43 mouse cellular contexts compared by ENCODE assay signal in the genomic region with DNA sequence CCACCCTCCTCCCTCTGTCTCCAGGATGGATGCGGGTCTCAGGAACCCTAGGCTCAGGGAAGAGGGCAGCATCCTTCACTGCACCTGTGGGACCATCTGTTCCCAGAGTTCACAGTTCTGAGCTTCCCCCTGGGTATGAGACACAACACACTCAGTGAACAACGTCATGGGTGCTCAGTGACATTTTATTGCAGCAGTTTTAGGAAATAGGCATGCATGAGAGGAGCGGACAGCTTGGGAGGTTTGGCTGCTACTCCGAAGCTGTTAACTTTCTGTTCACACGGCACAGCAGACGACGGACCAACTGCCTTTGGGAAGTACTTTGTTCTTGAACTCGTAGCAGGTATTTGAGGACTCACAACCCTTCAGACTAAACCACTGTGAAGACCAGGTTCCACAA. TPM values are rescaled to one million over a fixed set of nuclear protein-coding genes. Genes with fewer than 3 reads are reported as not detected.
"Had no signal": no experiment of that assay in that cellular context is flagged by ENCODE, and none has a peak within 500 bp of the region (broad histone marks: within the 10 kb centered on the region; RNA-seq: fewer than 3 reads in every experiment).

No protein-coding gene starts in this region.

- H3K27ac ChIP-seq: heart, adult 2 months; heart, embryonic 13.5 days; heart, embryonic 15.5 days; hindbrain, embryonic 13.5 days; hindbrain, embryonic 15.5 days; hindbrain, postnatal 0 days; kidney, embryonic 15.5 days; kidney, postnatal 0 days; limb, embryonic 13.5 days; limb, embryonic 15.5 days; liver, embryonic 12.5 days; liver, embryonic 14.5 days had no signal

- H3K4me2 ChIP-seq: heart, embryonic 11.5 days; liver, embryonic 12.5 days had no signal

- H3K4me1 ChIP-seq: liver, embryonic 12.5 days had no signal

- H3K27me3 ChIP-seq: hindbrain, embryonic 15.5 days had no signal

- H3K9ac ChIP-seq: heart, embryonic 13.5 days; heart, embryonic 15.5 days; hindbrain, embryonic 13.5 days; hindbrain, embryonic 15.5 days; kidney, embryonic 15.5 days; limb, embryonic 13.5 days; limb, embryonic 15.5 days; liver, embryonic 12.5 days; liver, embryonic 14.5 days had no signal

- H3K9me3 ChIP-seq: heart, embryonic 13.5 days; heart, embryonic 15.5 days; hindbrain, embryonic 13.5 days; hindbrain, embryonic 15.5 days; kidney, embryonic 15.5 days; limb, embryonic 13.5 days; limb, embryonic 15.5 days; liver, embryonic 12.5 days had no signal

- H3K36me3 ChIP-seq: heart, embryonic 13.5 days; heart, embryonic 15.5 days; hindbrain, embryonic 13.5 days; hindbrain, embryonic 15.5 days; kidney, embryonic 15.5 days; limb, embryonic 13.5 days; limb, embryonic 15.5 days; liver, embryonic 12.5 days had no signal

- ATAC-seq: intestine, embryonic 16.5 days; liver, embryonic 12.5 days had no signal

- H3K4me3 ChIP-seq: heart, adult 2 months; heart, embryonic 13.5 days; heart, embryonic 15.5 days; kidney, embryonic 15.5 days; limb, embryonic 15.5 days; liver, embryonic 12.5 days had no signal

- DNase-seq: gastrocnemius, postnatal 14 days; gastrocnemius, postnatal 36 days; heart, adult 11 months; heart, adult 2 months; heart, postnatal 14 days; heart, postnatal 36 days; kidney, adult 11 months; kidney, adult 2 months; kidney, adult 9 months; kidney, postnatal 14 days; kidney, postnatal 36 days; layer of hippocampus, postnatal 36 days; left cerebral cortex, postnatal 4 days had no signal

RNA-seq across cellular contexts. Expression of a gene that starts 1.7 kb away (rescaled TPM):
- total RNA-seq: gastrocnemius, adult 18-20 months; gastrocnemius, adult 8-10 months; gastrocnemius, postnatal 14 days; gastrocnemius, postnatal 36 days; heart, adult 2 months; heart, postnatal 14 days; heart, postnatal 36 days; hematopoietic stem cell, adult 5-6 weeks; hindbrain, postnatal 0 days; layer of hippocampus, adult 8-10 months; layer of hippocampus, postnatal 10 days; layer of hippocampus, postnatal 36 days; left cerebral cortex, adult 18-20 months; left cerebral cortex, adult 8-10 months; left cerebral cortex, postnatal 10 days; left cerebral cortex, postnatal 25 days; left cerebral cortex, postnatal 4 days; liver, adult 2 months had no signal
- polyA plus RNA-seq: frontal cortex, adult 2 months; gonadal fat pad, adult 2 months; heart, adult 2 months; heart, embryonic 11.5 days; heart, embryonic 13.5 days; heart, embryonic 15.5 days; heart, postnatal 0 days; hindbrain, embryonic 11.5 days; hindbrain, embryonic 13.5 days; hindbrain, embryonic 15.5 days; hindbrain, postnatal 0 days; intestine, embryonic 14.5 days; intestine, embryonic 16.5 days; kidney, adult 2 months; kidney, embryonic 15.5 days; kidney, postnatal 0 days; large intestine, adult 2 months; limb, embryonic 11.5 days; limb, embryonic 13.5 days; limb, embryonic 15.5 days; liver, adult 2 months; liver, embryonic 12.5 days; liver, embryonic 14.5 days had no signal

RNA-seq across cellular contexts. Expression of a gene that starts 10.6 kb away (rescaled TPM):
- total RNA-seq: gastrocnemius, adult 18-20 months; gastrocnemius, adult 8-10 months; gastrocnemius, postnatal 14 days; gastrocnemius, postnatal 36 days; heart, adult 2 months; heart, postnatal 36 days; hematopoietic stem cell, adult 5-6 weeks; hindbrain, postnatal 0 days; layer of hippocampus, postnatal 36 days; left cerebral cortex, adult 18-20 months; left cerebral cortex, adult 8-10 months; left cerebral cortex, postnatal 10 days; left cerebral cortex, postnatal 25 days; left cerebral cortex, postnatal 4 days; liver, adult 2 months had no signal
- polyA plus RNA-seq: gonadal fat pad, adult 2 months; heart, adult 2 months; heart, embryonic 13.5 days; heart, embryonic 15.5 days; hindbrain, embryonic 13.5 days; kidney, adult 2 months; kidney, postnatal 0 days; limb, embryonic 11.5 days; limb, embryonic 13.5 days; liver, adult 2 months; liver, embryonic 12.5 days; liver, embryonic 14.5 days had no signal

RNA-seq across cellular contexts. Expression of a gene that starts 19.6 kb away (rescaled TPM):
- total RNA-seq: gastrocnemius, adult 18-20 months; gastrocnemius, adult 8-10 months; gastrocnemius, postnatal 36 days; heart, adult 2 months; heart, postnatal 36 days; hematopoietic stem cell, adult 5-6 weeks; hindbrain, postnatal 0 days; layer of hippocampus, adult 8-10 months; layer of hippocampus, postnatal 10 days; layer of hippocampus, postnatal 36 days; left cerebral cortex, adult 18-20 months; left cerebral cortex, adult 8-10 months; left cerebral cortex, postnatal 10 days; left cerebral cortex, postnatal 25 days; left cerebral cortex, postnatal 4 days; liver, adult 2 months had no signal
- polyA plus RNA-seq: frontal cortex, adult 2 months; gonadal fat pad, adult 2 months; heart, adult 2 months; heart, embryonic 11.5 days; heart, embryonic 13.5 days; heart, embryonic 15.5 days; heart, postnatal 0 days; hindbrain, embryonic 11.5 days; hindbrain, postnatal 0 days; intestine, embryonic 14.5 days; kidney, adult 2 months; kidney, embryonic 15.5 days; kidney, postnatal 0 days; limb, embryonic 11.5 days; liver, adult 2 months; liver, embryonic 12.5 days; liver, embryonic 14.5 days had no signal

RNA-seq across cellular contexts. Expression of a gene that starts 21.5 kb away (rescaled TPM):
- total RNA-seq: gastrocnemius, adult 18-20 months; gastrocnemius, adult 8-10 months; gastrocnemius, postnatal 14 days; gastrocnemius, postnatal 36 days; heart, adult 2 months; heart, postnatal 14 days; heart, postnatal 36 days; hematopoietic stem cell, adult 5-6 weeks; layer of hippocampus, adult 8-10 months; layer of hippocampus, postnatal 36 days; left cerebral cortex, adult 18-20 months; left cerebral cortex, adult 8-10 months; left cerebral cortex, postnatal 10 days; left cerebral cortex, postnatal 25 days; left cerebral cortex, postnatal 4 days; liver, adult 2 months had no signal
- polyA plus RNA-seq: frontal cortex, adult 2 months; gonadal fat pad, adult 2 months; heart, adult 2 months; heart, embryonic 11.5 days; heart, embryonic 13.5 days; heart, postnatal 0 days; intestine, embryonic 14.5 days; intestine, embryonic 16.5 days; kidney, adult 2 months; large intestine, adult 2 months; limb, embryonic 11.5 days; liver, adult 2 months; liver, embryonic 12.5 days; liver, embryonic 14.5 days had no signal

RNA-seq across cellular contexts. Expression of a gene that starts 35.1 kb away (rescaled TPM):
- total RNA-seq: gastrocnemius, adult 18-20 months; gastrocnemius, adult 8-10 months; gastrocnemius, postnatal 14 days; gastrocnemius, postnatal 36 days; heart, adult 2 months; heart, postnatal 14 days; heart, postnatal 36 days; hematopoietic stem cell, adult 5-6 weeks; hindbrain, postnatal 0 days; layer of hippocampus, adult 8-10 months; layer of hippocampus, postnatal 10 days; layer of hippocampus, postnatal 36 days; left cerebral cortex, adult 18-20 months; left cerebral cortex, adult 8-10 months; left cerebral cortex, postnatal 10 days; left cerebral cortex, postnatal 25 days; left cerebral cortex, postnatal 4 days; liver, adult 2 months had no signal
- polyA plus RNA-seq: frontal cortex, adult 2 months; gonadal fat pad, adult 2 months; heart, adult 2 months; heart, embryonic 11.5 days; heart, embryonic 13.5 days; heart, embryonic 15.5 days; heart, postnatal 0 days; hindbrain, embryonic 11.5 days; hindbrain, embryonic 13.5 days; hindbrain, embryonic 15.5 days; hindbrain, postnatal 0 days; intestine, embryonic 14.5 days; intestine, embryonic 16.5 days; kidney, adult 2 months; kidney, embryonic 15.5 days; kidney, postnatal 0 days; large intestine, adult 2 months; limb, embryonic 11.5 days; limb, embryonic 13.5 days; liver, adult 2 months; liver, embryonic 12.5 days; liver, embryonic 14.5 days had no signal
